Mouse (Mus musculus): Measurements from ENCODE around the gene Dglucy.
"Not testable (repeated sequence)": the region's sequence is repeated elsewhere in the genome, so short reads cannot be mapped to it uniquely, and the experiment has no call there.

Gene Dglucy

GRCm38 (mm10) chr12:100781428-100782120 is 2.7 kb downstream of the Dglucy start:
- no peak for DNase-seq

GRCm38 (mm10) chr12:100784152-100784551 is 5.3 kb downstream of the Dglucy start:
- DNase-seq = no peak

GRCm38 (mm10) chr12:100785344-100785743 is 6.5 kb downstream of the Dglucy start:
- DNase-seq = no peak

GRCm38 (mm10) chr12:100789981-100790550 is 11.2 kb downstream of the Dglucy start:
- peak; percentile 43 to 66 for DNase-seq

GRCm38 (mm10) chr12:100791425-100791824 is 12.6 kb downstream of the Dglucy start:
- DNase-seq = no peak

- DNase-seq = peak in 1 of 2 experiments; percentile 11
These were observed 15.8 kb downstream of the Dglucy start for GRCm38 (mm10) chr12:100794450-100795230.

- DNase-seq = no peak
These were observed 16.7 kb downstream of the Dglucy start for GRCm38 (mm10) chr12:100795390-100796036.

GRCm38 (mm10) chr12:100803391-100803790 is 24.5 kb downstream of the Dglucy start:
- not testable (repeated sequence) for DNase-seq

GRCm38 (mm10) chr12:100807280-100807679 is 28.4 kb downstream of the Dglucy start:
- DNase-seq = no peak

GRCm38 (mm10) chr12:100808609-100809280 is 29.9 kb downstream of the Dglucy start:
- DNase-seq = no peak

GRCm38 (mm10) chr12:100810542-100810941 is 31.7 kb downstream of the Dglucy start:
- DNase-seq = no peak

GRCm38 (mm10) chr12:100813901-100814300 is 35.0 kb downstream of the Dglucy start:
- no peak for DNase-seq

- DNase-seq = no peak
These were observed 35.8 kb downstream of the Dglucy start for GRCm38 (mm10) chr12:100814671-100815070.

- no peak for DNase-seq
These were observed 38.0 kb downstream of the Dglucy start for GRCm38 (mm10) chr12:100816906-100817305.

- no peak for DNase-seq
These were observed 41.1 kb downstream of the Dglucy start for GRCm38 (mm10) chr12:100819965-100820364.

GRCm38 (mm10) chr12:100831021-100831420 is 52.2 kb downstream of the Dglucy start:
- DNase-seq = no peak

- no peak for DNase-seq
These were observed 52.9 kb downstream of the Dglucy start for GRCm38 (mm10) chr12:100831629-100832325.

GRCm38 (mm10) chr12:100837208-100837607 is 58.4 kb downstream of the Dglucy start:
- DNase-seq = no peak

GRCm38 (mm10) chr12:100839079-100839600 is 60.3 kb downstream of the Dglucy start:
- DNase-seq = no peak

GRCm38 (mm10) chr12:100839926-100840325 is 61.1 kb downstream of the Dglucy start:
- DNase-seq = no peak

GRCm38 (mm10) chr12:100841211-100841792 is 62.4 kb downstream of the Dglucy start:
- peak; percentile 90 to 91 for DNase-seq
